Mouse (Mus musculus): Measurements from ENCODE around the gene Gba. TPM values are rescaled to one million over a fixed set of nuclear protein-coding genes. Genes with fewer than 3 reads are reported as not detected.

Gba gene
- polyA plus RNA-seq, 1 experiment from 2014 or later: 44.0 TPM

DNA sequence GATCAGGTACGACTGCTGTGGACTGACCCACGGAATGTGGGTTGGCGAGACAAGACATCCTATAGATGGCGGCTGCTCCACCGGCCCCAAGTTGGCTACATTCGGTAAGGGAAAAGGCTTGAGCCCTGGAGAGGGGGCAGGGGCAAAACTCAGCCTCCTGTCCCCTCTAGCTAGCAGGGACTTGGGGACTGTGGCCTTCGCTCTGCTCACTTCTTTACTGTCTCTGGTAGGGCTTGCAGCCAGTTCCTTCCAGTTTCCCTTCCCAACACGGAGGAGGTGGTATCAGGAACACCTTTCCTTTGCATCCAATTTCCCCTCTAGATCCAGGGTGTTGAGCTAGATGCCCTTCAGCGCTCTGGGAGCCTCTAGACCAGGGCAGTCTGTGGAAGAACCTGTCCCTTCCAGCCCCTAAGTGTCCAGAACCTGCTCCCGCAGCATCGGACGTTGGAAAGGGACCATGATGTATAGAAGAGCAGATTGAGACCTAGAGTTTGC is 22.6 kb downstream of the Gba start:
- Histone ChIP-seq H3K27me3 (peaks cover 11% of the 10 kb centered on the region), H3K9ac (no peak overlapping the region), H3K4me1 (peaks cover 43% of the 10 kb centered on the region), H3K27ac (no peak overlapping the region), H3K36me3 (peaks cover 13% of the 10 kb centered on the region; the same call in 1 of the 2 replicates), H3K9me3 (replicated peaks) (no peaks in the 10 kb centered on the region), H3K4me2 (no peak overlapping the region; the same call in 1 of the 2 replicates), H3K4me3 (replicated peaks) (no peak overlapping the region)
- ATAC-seq (replicated peaks; ENCODE audit: low FRiP score): no peak
- WGBS: 66% methylated on average over 12 of the region's 12 CpGs

DNA sequence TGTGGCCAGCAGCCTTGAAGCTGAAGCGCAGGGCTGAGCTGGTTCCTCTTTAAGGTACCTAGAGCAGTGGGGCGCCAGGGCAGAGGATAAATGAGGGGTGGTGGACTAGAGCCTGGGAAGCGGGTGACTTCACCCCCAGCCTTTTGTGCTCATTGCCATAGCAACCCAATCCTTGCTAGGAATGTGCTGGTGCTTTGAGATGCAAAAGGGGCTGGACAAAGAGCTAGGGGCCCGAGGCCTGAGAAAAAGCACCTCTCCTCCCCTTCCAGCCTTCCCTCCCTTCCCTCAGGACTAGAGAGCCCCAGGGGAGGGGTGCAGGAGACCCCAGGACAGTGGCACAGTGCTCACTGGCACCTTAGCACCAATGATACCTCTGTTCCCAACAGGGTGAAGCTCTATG is 23.2 kb downstream of the Gba start:
- Histone ChIP-seq H3K4me3 (replicated peaks) (no peak overlapping the region), H3K4me1 (peaks cover 43% of the 10 kb centered on the region), H3K27ac (no peak overlapping the region), H3K9ac (no peak overlapping the region), H3K4me2 (peak overlapping the region; percentile 80), H3K36me3 (peaks cover 13% of the 10 kb centered on the region; the same call in 1 of the 2 replicates), H3K27me3 (peaks cover 13% of the 10 kb centered on the region), H3K9me3 (replicated peaks) (no peaks in the 10 kb centered on the region)
- WGBS: 52% methylated on average over 4 of the region's 4 CpGs
- no peak for ATAC-seq (replicated peaks; ENCODE audit: low FRiP score)

DNA sequence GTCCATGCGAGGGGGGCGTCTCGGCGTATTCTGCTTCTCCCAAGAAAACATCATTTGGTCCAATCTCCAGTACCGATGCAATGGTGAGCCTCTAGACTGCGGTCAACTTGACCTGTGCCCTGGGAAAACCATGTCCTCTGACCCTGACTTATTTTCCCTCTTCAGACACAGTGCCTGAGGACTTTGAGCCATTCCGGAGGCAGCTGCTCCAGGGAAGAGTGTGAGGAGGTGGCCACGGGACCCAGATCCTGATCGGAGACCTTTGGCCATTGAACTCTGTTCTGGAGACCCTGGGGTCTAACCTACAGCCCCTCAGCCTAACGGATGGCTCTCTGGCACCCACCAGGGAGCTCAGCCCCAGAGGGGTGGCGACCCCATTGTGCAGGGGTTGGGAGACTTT is 23.6 kb downstream of the Gba start:
- Histone ChIP-seq H3K4me2 (peak overlapping the region; percentile 80), H3K27me3 (peaks cover 13% of the 10 kb centered on the region), H3K36me3 (peaks cover 12% of the 10 kb centered on the region; the same call in 1 of the 2 replicates), H3K27ac (no peak overlapping the region), H3K4me3 (replicated peaks) (peak overlapping the region; percentile 45), H3K9ac (0 out of 2 replicates have a peak overlapping the region, but pooled peaks have one; percentile 39), H3K9me3 (replicated peaks) (no peaks in the 10 kb centered on the region), H3K4me1 (peaks cover 43% of the 10 kb centered on the region)
- WGBS: 34% methylated on average over 11 of the region's 11 CpGs
- ATAC-seq (replicated peaks; ENCODE audit: low FRiP score): no peak

DNA sequence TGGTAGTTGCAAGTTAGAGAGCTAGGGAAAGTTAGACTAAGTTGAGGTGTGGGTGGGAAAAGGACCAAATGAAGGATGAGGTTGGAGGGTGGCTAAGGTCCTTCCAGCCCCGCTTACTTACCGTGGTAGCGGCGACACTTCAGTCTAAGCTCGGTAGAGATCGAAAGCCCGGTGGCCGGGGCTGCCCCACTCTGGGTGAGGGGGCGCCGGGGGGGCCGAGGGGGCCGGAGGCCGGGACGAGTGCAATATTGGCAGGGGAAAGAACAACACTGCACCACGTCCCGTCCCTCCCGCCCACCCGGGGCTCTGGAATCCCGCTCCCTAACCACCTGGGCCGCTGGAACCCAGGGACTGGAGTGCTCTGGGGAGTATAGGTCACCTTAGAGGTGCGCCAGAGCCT is 24.2 kb downstream of the Gba start, which contains the start of gene Mtx1:
Mtx1 (minus strand) TSS at position 189 of the 400 bp plus-strand sequence.
- Histone ChIP-seq H3K9me3 (replicated peaks) (no peaks in the 10 kb centered on the region), H3K36me3 (peaks cover 9% of the 10 kb centered on the region; the same call in 1 of the 2 replicates), H3K9ac (peak within 1 kb of the TSS; percentile 39; the same call in 1 of the 2 replicates), H3K4me1 (peaks cover 47% of the 10 kb centered on the region), H3K4me3 (replicated peaks) (peak within 1 kb of the TSS; percentile 45), H3K27me3 (peaks cover 13% of the 10 kb centered on the region), H3K4me2 (peak within 1 kb of the TSS; percentile 80), H3K27ac (peak within 1 kb of the TSS; percentile 77; the same call in 1 of the 2 replicates)
- peak; percentile 7; the same call in 1 of the 2 replicates for ATAC-seq (replicated peaks; ENCODE audit: low FRiP score)
- 3% methylated on average over 21 of the region's 21 CpGs for WGBS

DNA sequence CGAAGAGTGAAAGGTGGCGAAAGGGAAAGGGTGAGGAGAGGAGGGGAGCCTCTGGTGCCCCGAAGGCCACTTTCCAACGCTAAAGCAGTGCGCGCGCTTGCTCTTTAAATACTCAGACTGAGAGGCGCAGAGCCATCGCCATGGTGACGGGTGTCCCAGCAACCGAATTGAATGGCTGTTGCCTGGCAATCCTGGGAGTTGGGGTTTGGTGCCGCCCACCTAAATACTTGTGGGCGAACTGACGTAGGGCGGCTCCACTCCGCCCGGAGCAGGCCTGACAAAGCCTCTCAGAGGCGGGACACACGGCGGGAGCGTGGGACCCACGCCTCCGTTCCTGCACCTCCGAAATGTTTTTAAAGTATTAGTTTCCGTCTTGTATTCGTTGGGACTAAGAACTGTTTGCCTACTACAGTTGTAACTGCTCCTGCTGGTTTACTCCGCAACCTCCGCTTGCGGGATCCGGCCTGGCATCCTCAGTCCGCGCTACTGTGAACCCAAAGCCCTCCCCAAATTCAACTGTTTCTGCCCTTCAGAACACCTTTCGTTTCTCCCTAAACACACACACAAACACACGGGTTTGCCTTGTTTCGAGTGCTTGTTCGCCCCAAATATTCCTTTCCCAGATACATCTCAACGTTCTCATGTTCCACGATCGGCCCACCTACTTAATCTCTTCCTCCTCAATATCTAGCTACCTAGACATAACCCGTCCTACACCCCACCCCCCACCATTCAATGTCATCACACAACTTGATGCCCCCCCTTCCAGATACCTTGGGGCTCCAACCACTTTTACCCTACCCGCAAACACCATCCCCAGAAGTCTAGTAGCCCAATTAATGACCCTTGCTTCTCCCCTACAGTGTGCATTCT is 24.8 kb downstream of the Gba start:
- peak overlapping the region; percentile 77; the same call in 1 of the 2 replicates for H3K27ac ChIP-seq
- H3K4me2 ChIP-seq: peak overlapping the region; percentile 80
- peak overlapping the region; percentile 45 for H3K4me3 ChIP-seq (replicated peaks)
- H3K9ac ChIP-seq: peak overlapping the region; percentile 39; the same call in 1 of the 2 replicates
- WGBS: 3% methylated on average over 41 of the region's 41 CpGs
- H3K9me3 ChIP-seq (replicated peaks): no peaks in the 10 kb centered on the region
- peaks cover 52% of the 10 kb centered on the region for H3K4me1 ChIP-seq
- H3K27me3 ChIP-seq: peaks cover 13% of the 10 kb centered on the region
- H3K36me3 ChIP-seq: peaks cover 9% of the 10 kb centered on the region; the same call in 1 of the 2 replicates
- ATAC-seq (replicated peaks; ENCODE audit: low FRiP score): peak; percentile 80

DNA sequence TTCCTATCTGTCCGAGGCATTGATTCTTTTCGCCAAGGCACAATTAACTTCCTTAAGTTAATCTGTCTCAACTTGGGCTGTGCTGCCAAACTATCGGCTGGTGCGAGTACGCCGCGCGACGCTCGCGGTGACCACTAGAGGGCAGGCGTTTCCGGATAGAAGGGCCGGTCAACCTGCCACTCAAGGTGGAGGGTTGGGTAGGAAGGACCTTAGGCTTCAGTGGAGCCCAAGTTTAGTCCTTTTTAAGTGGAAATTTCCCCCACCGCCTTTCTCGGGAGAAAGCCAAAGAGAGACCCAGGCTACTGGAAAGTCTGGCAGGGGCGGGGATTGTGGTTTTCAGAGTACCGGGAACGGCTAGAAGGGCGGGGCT is 25.4 kb downstream of the Gba start:
- H3K27me3 ChIP-seq: peaks cover 13% of the 10 kb centered on the region
- peaks cover 57% of the 10 kb centered on the region for H3K4me1 ChIP-seq
- H3K4me3 ChIP-seq (replicated peaks): peak overlapping the region; percentile 45
- no peaks in the 10 kb centered on the region for H3K9me3 ChIP-seq (replicated peaks)
- H3K4me2 ChIP-seq: peak overlapping the region; percentile 80
- peak; percentile 53 for ATAC-seq (replicated peaks; ENCODE audit: low FRiP score)
- H3K27ac ChIP-seq: peak overlapping the region; percentile 77
- under 1% methylated on average over 20 of the region's 20 CpGs for WGBS
- H3K9ac ChIP-seq: 0 out of 2 replicates have a peak overlapping the region, but pooled peaks have one; percentile 36
- peaks cover 9% of the 10 kb centered on the region; the same call in 1 of the 2 replicates for H3K36me3 ChIP-seq

DNA sequence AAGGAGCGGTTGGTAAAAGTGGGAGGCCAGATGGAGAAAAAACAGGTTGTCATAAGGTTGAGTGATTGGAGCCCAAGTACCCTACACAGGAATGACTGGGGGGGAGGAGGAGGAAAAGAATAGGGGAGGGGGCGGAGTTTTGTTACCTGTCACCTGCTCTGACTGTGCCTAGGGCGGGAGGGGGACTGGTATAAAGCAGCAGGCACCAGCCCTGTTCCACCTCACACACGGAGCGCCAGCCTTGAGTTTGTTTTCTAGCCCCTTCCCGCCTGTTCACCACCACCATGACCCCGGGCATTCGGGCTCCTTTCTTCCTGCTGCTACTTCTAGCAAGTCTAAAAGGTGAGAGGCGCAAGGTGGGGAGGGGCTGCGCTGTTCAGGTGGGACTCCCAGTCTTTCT is 26.1 kb downstream of the Gba start, which contains the start of gene Muc1:
Muc1 (plus strand) TSS at position 222 of the 400 bp plus-strand sequence.
- WGBS: 26% methylated on average over 10 of the region's 10 CpGs
- Histone ChIP-seq H3K36me3 (peaks cover 5% of the 10 kb centered on the region; the same call in 1 of the 2 replicates), H3K4me3 (replicated peaks) (peak within 1 kb of the TSS; percentile 45), H3K4me1 (peaks cover 64% of the 10 kb centered on the region), H3K9me3 (replicated peaks) (no peaks in the 10 kb centered on the region), H3K27ac (peak within 1 kb of the TSS; percentile 77), H3K4me2 (peak within 1 kb of the TSS; percentile 80), H3K9ac (0 out of 2 replicates have a peak within 1 kb of the TSS, but pooled peaks have one; percentile 36), H3K27me3 (peaks cover 13% of the 10 kb centered on the region)
- 0 out of 2 replicates have a peak, but pooled peaks have one; percentile 10 for ATAC-seq (replicated peaks; ENCODE audit: low FRiP score)

DNA sequence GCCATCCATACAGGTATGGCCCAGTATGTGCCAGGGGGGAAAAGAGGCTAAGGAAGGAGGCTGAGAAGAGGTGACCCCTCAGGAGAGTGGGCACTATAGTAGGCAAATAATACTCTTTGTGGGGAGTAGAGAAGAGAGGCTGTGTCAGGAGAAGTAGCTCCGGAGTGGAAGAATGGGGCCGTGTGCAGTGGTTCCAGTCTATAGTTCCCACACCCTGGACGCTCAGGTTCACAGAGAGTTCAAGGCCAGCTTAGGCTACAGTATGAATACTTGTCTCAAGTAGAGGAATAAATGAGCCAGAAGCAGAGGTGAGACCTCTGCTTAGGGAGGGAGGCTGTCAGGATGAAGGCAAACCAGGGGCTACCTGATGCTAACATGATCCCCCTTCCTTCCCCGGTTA is 26.5 kb downstream of the Gba start:
- no peaks in the 10 kb centered on the region for H3K9me3 ChIP-seq (replicated peaks)
- H3K4me3 ChIP-seq (replicated peaks): peak overlapping the region; percentile 45
- peaks cover 13% of the 10 kb centered on the region for H3K27me3 ChIP-seq
- ATAC-seq (replicated peaks; ENCODE audit: low FRiP score): no peak
- 54% methylated on average over 4 of the region's 4 CpGs for WGBS
- H3K27ac ChIP-seq: peak overlapping the region; percentile 77
- H3K36me3 ChIP-seq: peaks cover under 1% of the 10 kb centered on the region; the same call in 1 of the 2 replicates
- H3K4me1 ChIP-seq: peaks cover 64% of the 10 kb centered on the region
- H3K9ac ChIP-seq: no peak overlapping the region
- H3K4me2 ChIP-seq: peak overlapping the region; percentile 80

DNA sequence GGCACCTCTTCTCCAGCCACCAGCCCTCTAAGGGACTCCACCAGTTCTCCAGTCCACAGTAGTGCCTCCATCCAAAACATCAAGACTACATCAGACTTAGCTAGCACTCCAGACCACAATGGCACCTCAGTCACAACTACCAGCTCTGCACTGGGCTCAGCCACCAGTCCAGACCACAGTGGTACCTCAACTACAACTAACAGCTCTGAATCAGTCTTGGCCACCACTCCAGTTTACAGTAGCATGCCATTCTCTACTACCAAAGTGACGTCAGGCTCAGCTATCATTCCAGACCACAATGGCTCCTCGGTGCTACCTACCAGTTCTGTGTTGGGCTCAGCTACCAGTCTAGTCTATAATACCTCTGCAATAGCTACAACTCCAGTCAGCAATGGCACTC is 27.8 kb downstream of the Gba start:
- 0 out of 2 replicates have a peak, but pooled peaks cover 3% of the 10 kb centered on the region for H3K36me3 ChIP-seq
- H3K27ac ChIP-seq: no peak overlapping the region
- H3K4me1 ChIP-seq: peaks cover 60% of the 10 kb centered on the region
- 89% methylated on average over 2 of the region's 2 CpGs for WGBS
- no peak overlapping the region for H3K9ac ChIP-seq
- no peak overlapping the region for H3K4me3 ChIP-seq (replicated peaks)
- H3K27me3 ChIP-seq: peaks cover 12% of the 10 kb centered on the region
- no peaks in the 10 kb centered on the region for H3K9me3 ChIP-seq (replicated peaks)
- ATAC-seq (replicated peaks; ENCODE audit: low FRiP score): no peak
- no peak overlapping the region for H3K4me2 ChIP-seq

DNA sequence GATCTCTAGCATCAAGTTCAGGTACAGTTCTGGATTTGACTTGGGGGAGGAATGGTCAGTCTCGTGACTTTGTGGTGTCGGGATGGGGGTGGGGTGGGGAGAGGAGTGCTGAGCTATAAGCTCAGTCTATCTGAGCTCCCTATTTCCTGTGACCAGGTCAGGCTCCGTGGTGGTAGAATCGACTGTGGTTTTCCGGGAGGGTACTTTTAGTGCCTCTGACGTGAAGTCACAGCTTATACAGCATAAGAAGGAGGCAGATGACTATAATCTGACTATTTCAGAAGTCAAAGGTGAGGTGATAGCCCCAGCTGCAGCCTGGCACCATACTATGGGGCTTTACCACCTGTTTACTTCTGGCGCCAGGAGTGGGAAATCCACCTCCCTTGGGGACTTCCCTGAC is 28.6 kb downstream of the Gba start:
- Histone ChIP-seq H3K36me3 (0 out of 2 replicates have a peak, but pooled peaks cover 7% of the 10 kb centered on the region), H3K27me3 (peaks cover 4% of the 10 kb centered on the region; the same call in 1 of the 2 replicates), H3K9ac (no peak overlapping the region), H3K27ac (no peak overlapping the region), H3K4me1 (peaks cover 52% of the 10 kb centered on the region), H3K9me3 (replicated peaks) (no peaks in the 10 kb centered on the region), H3K4me3 (replicated peaks) (no peak overlapping the region), H3K4me2 (0 out of 2 replicates have a peak overlapping the region, but pooled peaks have one; percentile 25)
- WGBS: 64% methylated on average over 7 of the region's 7 CpGs
- no peak for ATAC-seq (replicated peaks; ENCODE audit: low FRiP score)

DNA sequence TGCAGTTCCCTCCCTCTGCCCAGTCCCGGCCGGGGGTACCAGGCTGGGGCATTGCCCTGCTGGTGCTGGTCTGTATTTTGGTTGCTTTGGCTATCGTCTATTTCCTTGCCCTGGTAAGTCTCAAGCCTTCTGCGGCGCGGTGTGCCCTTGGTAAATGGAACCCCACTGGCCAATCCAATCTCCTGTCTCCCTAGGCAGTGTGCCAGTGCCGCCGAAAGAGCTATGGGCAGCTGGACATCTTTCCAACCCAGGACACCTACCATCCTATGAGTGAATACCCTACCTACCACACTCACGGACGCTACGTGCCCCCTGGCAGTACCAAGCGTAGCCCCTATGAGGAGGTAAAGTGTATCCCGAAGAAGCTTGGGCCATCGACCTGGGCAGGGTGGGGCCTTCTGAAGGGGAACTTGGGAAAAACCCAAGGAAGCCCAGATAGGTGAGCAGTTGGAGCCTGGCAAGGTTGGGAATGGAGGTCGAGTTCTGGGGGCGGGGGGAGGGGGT is 29.1 kb downstream of the Gba start:
- H3K4me1 ChIP-seq: peaks cover 47% of the 10 kb centered on the region
- no peak overlapping the region for H3K9ac ChIP-seq
- H3K36me3 ChIP-seq: 0 out of 2 replicates have a peak, but pooled peaks cover 7% of the 10 kb centered on the region
- no peak overlapping the region for H3K4me3 ChIP-seq (replicated peaks)
- ATAC-seq (replicated peaks; ENCODE audit: low FRiP score): no peak
- 0 out of 2 replicates have a peak, but pooled peaks cover 2% of the 10 kb centered on the region for H3K27me3 ChIP-seq
- WGBS: 76% methylated on average over 16 of the region's 16 CpGs
- H3K4me2 ChIP-seq: peak overlapping the region; percentile 25; the same call in 1 of the 2 replicates
- no peaks in the 10 kb centered on the region for H3K9me3 ChIP-seq (replicated peaks)
- H3K27ac ChIP-seq: 0 out of 2 replicates have a peak overlapping the region, but pooled peaks have one; percentile 59
